20 mouse cellular contexts compared by ENCODE assay signal in the genomic region with DNA sequence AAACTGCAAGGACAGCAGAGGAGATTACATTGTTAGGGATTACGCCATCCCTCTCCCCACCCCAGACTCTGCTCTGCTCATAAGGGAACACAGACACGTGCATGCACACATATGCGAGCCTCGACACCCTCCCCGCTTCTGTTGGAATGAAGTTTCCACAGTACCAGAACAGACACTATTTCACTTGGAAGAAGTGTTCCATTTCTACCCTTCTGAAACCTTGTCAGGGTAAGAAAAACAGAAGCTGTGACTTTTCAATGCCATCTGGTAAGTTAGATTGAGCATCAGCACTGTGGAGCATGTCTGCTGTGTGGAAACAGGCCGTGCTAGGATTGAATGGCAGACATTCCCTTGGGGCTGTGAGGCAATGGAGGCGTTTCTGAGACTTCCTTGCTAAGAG.
DNase-seq lines count a peak whose midpoint lies in the region; ATAC-seq and TF ChIP-seq lines count a peak whose summit lies in the region.
"Had no signal": no experiment of that assay in that cellular context is flagged by ENCODE, and none has a peak within 500 bp of the region (broad histone marks: within the 10 kb centered on the region; RNA-seq: fewer than 3 reads in every experiment).

No protein-coding gene starts in this region.

- H3K9ac ChIP-seq in forebrain, embryonic 15.5 days (replicated peaks) = no peak overlapping the region
- H3K9ac ChIP-seq in heart, embryonic 12.5 days = no peak overlapping the region
- H3K9ac ChIP-seq: hindbrain, embryonic 12.5 days; limb, embryonic 15.5 days; neural tube, embryonic 15.5 days had no signal

- no peaks in the 10 kb centered on the region for H3K9me3 ChIP-seq in forebrain, embryonic 15.5 days
- H3K9me3 ChIP-seq in forebrain, embryonic 10.5 days = no peaks in the 10 kb centered on the region
- H3K9me3 ChIP-seq in heart, embryonic 12.5 days (replicated peaks) = no peaks in the 10 kb centered on the region
- H3K9me3 ChIP-seq: hindbrain, embryonic 12.5 days; limb, embryonic 15.5 days; neural tube, embryonic 15.5 days had no signal

- peak overlapping the region; percentile 73 for H3K27ac ChIP-seq in forebrain, embryonic 15.5 days (replicated peaks)
- H3K27ac ChIP-seq in forebrain, embryonic 10.5 days = no peak overlapping the region
- H3K27ac ChIP-seq in left cerebral cortex, adult 2 months = peak overlapping the region; percentile 28; the same call in 1 of the 2 replicates
- no peak overlapping the region for H3K27ac ChIP-seq in heart, embryonic 12.5 days (ENCODE audit: poor library complexity, severe bottlenecking)
- H3K27ac ChIP-seq: hindbrain, embryonic 12.5 days; limb, embryonic 15.5 days; neural tube, embryonic 15.5 days had no signal

- no peak for DNase-seq in forebrain, embryonic 10.5 days (ENCODE audit: extremely low spot score, low spot score)
- DNase-seq in frontal cortex, postnatal 14 days (ENCODE audit: low spot score in 2 of 2) = peak; percentile 26 to 58
- peak in 1 of 2 experiments; percentile 16 for DNase-seq in left cerebral cortex, adult 2 months (ENCODE audit: extremely low spot score in 1 of 2, low spot score in 2 of 2)
- peak; percentile 26 to 40 for DNase-seq in right cerebral cortex, postnatal 36 days (ENCODE audit: low spot score in 2 of 2)
- DNase-seq in kidney, adult 8-10 months = no peak
- DNase-seq in B cell, adult 2 months = no peak
- DNase-seq: cerebellum, adult 8-10 months; gastrocnemius, postnatal 14 days; kidney, adult 11 months; kidney, postnatal 4 days; lung, adult 18-20 months; retina, postnatal 1 day; thymus, adult 2 months had no signal

- H3K4me2 ChIP-seq in forebrain, embryonic 15.5 days (replicated peaks) = no peak overlapping the region
- no peak overlapping the region for H3K4me2 ChIP-seq in heart, embryonic 12.5 days
- H3K4me2 ChIP-seq: heart, embryonic 11.5 days; hindbrain, embryonic 12.5 days; limb, embryonic 15.5 days; neural tube, embryonic 15.5 days had no signal

- intact Hi-C loops in left cerebral cortex, adult 2 months (cut with DNase I) = no loop called here

- no peaks in the 10 kb centered on the region for H3K36me3 ChIP-seq in forebrain, embryonic 15.5 days
- no peaks in the 10 kb centered on the region for H3K36me3 ChIP-seq in forebrain, embryonic 10.5 days (replicated peaks)
- H3K36me3 ChIP-seq in heart, embryonic 12.5 days = no peaks in the 10 kb centered on the region
- H3K36me3 ChIP-seq: G1E; hindbrain, embryonic 12.5 days; limb, embryonic 15.5 days; neural tube, embryonic 15.5 days had no signal

- H3K4me1 ChIP-seq in forebrain, embryonic 15.5 days = peaks cover 25% of the 10 kb centered on the region
- peaks cover 21% of the 10 kb centered on the region for H3K4me1 ChIP-seq in forebrain, embryonic 10.5 days
- H3K4me1 ChIP-seq in heart, embryonic 12.5 days (replicated peaks) = no peaks in the 10 kb centered on the region
- H3K4me1 ChIP-seq: hindbrain, embryonic 12.5 days; limb, embryonic 15.5 days; neural tube, embryonic 15.5 days had no signal

- no peak for TF ChIP-seq CTCF in left cerebral cortex, adult 2 months (IDR thresholded peaks at IDR 0.05)

- H3K4me3 ChIP-seq in forebrain, embryonic 15.5 days = no peak overlapping the region
- H3K4me3 ChIP-seq in forebrain, embryonic 10.5 days = no peak overlapping the region
- no peak overlapping the region for H3K4me3 ChIP-seq in left cerebral cortex, adult 2 months
- H3K4me3 ChIP-seq in heart, embryonic 12.5 days = no peak overlapping the region
- H3K4me3 ChIP-seq: hindbrain, embryonic 12.5 days; limb, embryonic 15.5 days; neural tube, embryonic 15.5 days had no signal

- 68% methylated on average over 7 of the region's 7 CpGs for WGBS in forebrain, embryonic 15.5 days
- 90% methylated on average over 7 of the region's 7 CpGs for WGBS in forebrain, embryonic 10.5 days
- 71% methylated on average over 7 of the region's 7 CpGs for WGBS in heart, embryonic 12.5 days

- ATAC-seq in forebrain, embryonic 15.5 days (replicated peaks) = peak; percentile 91
- no peak for ATAC-seq in heart, embryonic 12.5 days (ENCODE audit: insufficient number of reproducible peaks, low FRiP score)

- no peaks in the 10 kb centered on the region for H3K27me3 ChIP-seq in forebrain, embryonic 15.5 days
- H3K27me3 ChIP-seq in forebrain, embryonic 10.5 days (ENCODE audit: poor library complexity, severe bottlenecking) = no peaks in the 10 kb centered on the region
- H3K27me3 ChIP-seq in heart, embryonic 12.5 days (replicated peaks) = no peaks in the 10 kb centered on the region
- H3K27me3 ChIP-seq: hindbrain, embryonic 12.5 days; limb, embryonic 15.5 days; neural tube, embryonic 15.5 days had no signal

Comparison
In these comparisons a context has a peak if more than half of its experiments do, and no peak if none do; other contexts are left out.
1. H3K27ac ChIP-seq: peak in forebrain, embryonic 15.5 days (single experiment) and left cerebral cortex, adult 2 months (single experiment); none in forebrain, embryonic 10.5 days (single experiment) and heart, embryonic 12.5 days (single experiment).
2. DNase-seq: peak in frontal cortex, postnatal 14 days (2 of 2) and right cerebral cortex, postnatal 36 days (2 of 2); none in forebrain, embryonic 10.5 days (single experiment), kidney, adult 8-10 months (0 of 2) and B cell, adult 2 months (0 of 2).